Mouse (Mus musculus) neural tube, embryonic 12.5 days (tissue): ENCODE results near the gene Map3k21. TPM values are rescaled to one million over a fixed set of nuclear protein-coding genes. Genes with fewer than 3 reads are reported as not detected.

Experiments used
- ATAC-seq: fragments of 200-750 bp; cut with Nextera tagmentation; 2 replicates; pipeline ENCODE4 v1.8.0; 2017; ENCODE audit warnings: low read depth, mild to moderate bottlenecking, moderate TSS enrichment, moderate library complexity; ENCODE audit not compliant: low FRiP score
- H3K27ac ChIP-seq: fragments of 300-500 bp; sonication (generic); 2 replicates; pipeline ENCODE4 v1.5.1; 2016
- H3K27me3 ChIP-seq: fragments of 300-500 bp; sonication (generic); replicated peaks from 2 replicates; pipeline ENCODE4 v1.6.1; 2016; ENCODE audit warnings: mild to moderate bottlenecking
- H3K36me3 ChIP-seq: fragments of 300-500 bp; sonication (generic); 2 replicates; pipeline ENCODE4 v1.6.1; 2016; ENCODE audit warnings: mild to moderate bottlenecking
- H3K4me1 ChIP-seq: fragments of 300-500 bp; sonication (generic); 2 replicates; pipeline ENCODE4 v1.6.1; 2016
- H3K4me2 ChIP-seq: fragments of 300-500 bp; sonication (generic); replicated peaks from 2 replicates; pipeline ENCODE4 v1.6.1; 2016; ENCODE audit warnings: mild to moderate bottlenecking
- H3K4me3 ChIP-seq: fragments of 300-500 bp; sonication (generic); 2 replicates; pipeline ENCODE4 v1.5.1; 2016
- H3K9ac ChIP-seq: fragments of 300-500 bp; sonication (generic); 2 replicates; pipeline ENCODE4 v1.6.1; 2016; ENCODE audit warnings: mild to moderate bottlenecking
- H3K9me3 ChIP-seq: fragments of 300-500 bp; sonication (generic); 2 replicates; pipeline ENCODE4 v1.6.1; 2016; ENCODE audit warnings: mild to moderate bottlenecking
- WGBS: fragments of 180-500 bp; shearing (Covaris S2); methylation state at CpG from one replicate; pipeline ENCODE4 v1.1.7; 2016; 5-methylcytosine and 5-hydroxymethylcytosine counted together
- polyA plus RNA-seq: library from polyadenylated mRNA; unstranded; fragments of >200 nt; fragmentation: Nextera tagmentation; extraction: Ambion mirVana; gene quantifications from 2 replicates; pipeline ENCODE4 v1.2.1, GENCODE M21; 2016

Map3k21 gene
- polyA plus RNA-seq, 1 experiment from 2014 or later, result 0.15 TPM

GRCm38 (mm10) chr8:125919560-125919959 lies 9.3 kb downstream of the Map3k21 start:
- Histone ChIP-seq H3K27me3 (0 out of 2 replicates have a peak, but pooled peaks cover 2% of the 10 kb centered on the region), H3K36me3 (no peaks in the 10 kb centered on the region), H3K27ac (no peak overlapping the region), H3K4me1 (0 out of 2 replicates have a peak, but pooled peaks cover 4% of the 10 kb centered on the region), H3K4me2 (no peak overlapping the region), H3K9me3 (no peaks in the 10 kb centered on the region), H3K9ac (no peak overlapping the region), H3K4me3 (no peak overlapping the region)
- 20% methylated on average over 8 of the region's 8 CpGs for WGBS
- ATAC-seq, result no peak

GRCm38 (mm10) chr8:125920281-125920680 lies 10.0 kb downstream of the Map3k21 start:
- Histone ChIP-seq H3K4me1 (0 out of 2 replicates have a peak, but pooled peaks cover 4% of the 10 kb centered on the region), H3K9ac (no peak overlapping the region), H3K9me3 (no peaks in the 10 kb centered on the region), H3K4me3 (no peak overlapping the region), H3K27ac (no peak overlapping the region), H3K27me3 (0 out of 2 replicates have a peak, but pooled peaks cover 2% of the 10 kb centered on the region), H3K4me2 (no peak overlapping the region), H3K36me3 (no peaks in the 10 kb centered on the region)
- WGBS, result 71% methylated on average over 10 of the region's 10 CpGs
- no peak for ATAC-seq

GRCm38 (mm10) chr8:125920761-125921160 lies 10.5 kb downstream of the Map3k21 start:
- Histone ChIP-seq H3K36me3 (no peaks in the 10 kb centered on the region), H3K4me3 (no peak overlapping the region), H3K4me2 (no peak overlapping the region), H3K4me1 (0 out of 2 replicates have a peak, but pooled peaks cover 4% of the 10 kb centered on the region), H3K27ac (no peak overlapping the region), H3K27me3 (0 out of 2 replicates have a peak, but pooled peaks cover 2% of the 10 kb centered on the region), H3K9ac (no peak overlapping the region), H3K9me3 (no peaks in the 10 kb centered on the region)
- WGBS, result 75% methylated on average over 9 of the region's 9 CpGs
- no peak for ATAC-seq

GRCm38 (mm10) chr8:125922333-125922732 lies 12.1 kb downstream of the Map3k21 start:
- no peak overlapping the region for H3K4me3 ChIP-seq
- 0 out of 2 replicates have a peak, but pooled peaks cover 4% of the 10 kb centered on the region for H3K4me1 ChIP-seq
- no peak for ATAC-seq
- H3K9me3 ChIP-seq, result no peaks in the 10 kb centered on the region
- H3K27me3 ChIP-seq, result no peaks in the 10 kb centered on the region
- WGBS, result 53% methylated on average over 3 of the region's 3 CpGs
- no peaks in the 10 kb centered on the region for H3K36me3 ChIP-seq
- H3K27ac ChIP-seq, result no peak overlapping the region
- no peak overlapping the region for H3K9ac ChIP-seq
- no peak overlapping the region for H3K4me2 ChIP-seq

GRCm38 (mm10) chr8:125926636-125927035 lies 16.4 kb downstream of the Map3k21 start:
- no peak for ATAC-seq
- Histone ChIP-seq H3K9ac (no peak overlapping the region), H3K4me2 (no peak overlapping the region)

GRCm38 (mm10) chr8:125930276-125931046 lies 20.2 kb downstream of the Map3k21 start:
- Histone ChIP-seq H3K36me3 (no peaks in the 10 kb centered on the region), H3K4me2 (no peak overlapping the region), H3K9me3 (0 out of 2 replicates have a peak, but pooled peaks cover 4% of the 10 kb centered on the region), H3K27me3 (no peaks in the 10 kb centered on the region), H3K27ac (no peak overlapping the region), H3K4me3 (no peak overlapping the region), H3K4me1 (no peaks in the 10 kb centered on the region), H3K9ac (no peak overlapping the region)
- 86% methylated on average over 11 of the region's 11 CpGs for WGBS
- ATAC-seq, result no peak

More at GRCm38 (mm10) chr8:125926636-125927035, 16.4 kb downstream of the Map3k21 start:
- Histone ChIP-seq H3K9me3 (no peaks in the 10 kb centered on the region), H3K27ac (no peak overlapping the region), H3K4me3 (no peak overlapping the region), H3K4me1 (no peaks in the 10 kb centered on the region), H3K36me3 (no peaks in the 10 kb centered on the region), H3K27me3 (no peaks in the 10 kb centered on the region)
- 91% methylated on average over 4 of the region's 4 CpGs for WGBS

GRCm38 (mm10) chr8:125931822-125932221 lies 21.6 kb downstream of the Map3k21 start:
- 93% methylated on average over 6 of the region's 6 CpGs for WGBS

GRCm38 (mm10) chr8:125935649-125936048 lies 25.4 kb downstream of the Map3k21 start:
- Histone ChIP-seq H3K9me3 (0 out of 2 replicates have a peak, but pooled peaks cover 4% of the 10 kb centered on the region), H3K4me3 (no peak overlapping the region), H3K27ac (no peak overlapping the region), H3K4me2 (no peak overlapping the region), H3K36me3 (no peaks in the 10 kb centered on the region), H3K9ac (no peak overlapping the region), H3K4me1 (no peaks in the 10 kb centered on the region), H3K27me3 (no peaks in the 10 kb centered on the region)
- WGBS, result 44% methylated on average over 9 of the region's 9 CpGs
- no peak for ATAC-seq

More at GRCm38 (mm10) chr8:125931822-125932221, 21.6 kb downstream of the Map3k21 start:
- Histone ChIP-seq H3K27me3 (no peaks in the 10 kb centered on the region), H3K4me3 (no peak overlapping the region), H3K9ac (no peak overlapping the region), H3K36me3 (no peaks in the 10 kb centered on the region), H3K4me2 (no peak overlapping the region), H3K27ac (no peak overlapping the region), H3K9me3 (0 out of 2 replicates have a peak, but pooled peaks cover 4% of the 10 kb centered on the region), H3K4me1 (no peaks in the 10 kb centered on the region)
- no peak for ATAC-seq

GRCm38 (mm10) chr8:125944511-125944910 lies 34.3 kb downstream of the Map3k21 start:
- Histone ChIP-seq H3K27me3 (no peaks in the 10 kb centered on the region; the same call in 1 of the 2 replicates), H3K9ac (no peak overlapping the region), H3K36me3 (no peaks in the 10 kb centered on the region), H3K4me1 (no peaks in the 10 kb centered on the region), H3K4me3 (no peak overlapping the region), H3K9me3 (no peaks in the 10 kb centered on the region), H3K4me2 (no peak overlapping the region), H3K27ac (no peak overlapping the region)
- ATAC-seq, result no peak
- 84% methylated on average over 4 of the region's 4 CpGs for WGBS

GRCm38 (mm10) chr8:125948696-125949308 lies 38.6 kb downstream of the Map3k21 start:
- 88% methylated on average over 9 of the region's 9 CpGs for WGBS
- Histone ChIP-seq H3K27ac (no peak overlapping the region), H3K4me2 (no peak overlapping the region), H3K9me3 (no peaks in the 10 kb centered on the region), H3K36me3 (no peaks in the 10 kb centered on the region), H3K9ac (no peak overlapping the region), H3K4me1 (no peaks in the 10 kb centered on the region), H3K4me3 (no peak overlapping the region), H3K27me3 (no peaks in the 10 kb centered on the region; the same call in 1 of the 2 replicates)
- no peak for ATAC-seq

- H3K27ac ChIP-seq, result no peak overlapping the region
- H3K27me3 ChIP-seq, result no peaks in the 10 kb centered on the region; the same call in 1 of the 2 replicates
- H3K9ac ChIP-seq, result no peak overlapping the region
- no peak overlapping the region for H3K4me3 ChIP-seq
- H3K36me3 ChIP-seq, result no peaks in the 10 kb centered on the region
- H3K4me1 ChIP-seq, result no peaks in the 10 kb centered on the region
- no peak overlapping the region for H3K4me2 ChIP-seq
- ATAC-seq, result peak; percentile 86
- H3K9me3 ChIP-seq, result no peaks in the 10 kb centered on the region
- WGBS, result 24% methylated on average over 23 of the region's 23 CpGs
Measured at GRCm38 (mm10) chr8:125950007-125950940, 40.0 kb downstream of the Map3k21 start.
